Mouse (Mus musculus) neutrophil, adult 5-6 weeks (primary cell): Measurements from ENCODE around the gene Naa10. TPM values are rescaled to one million over a fixed set of nuclear protein-coding genes. Genes with fewer than 3 reads are reported as not detected.

Experiments used
- ATAC-seq: fragments of 151-379, 151-347 bp; 2 replicates; pipeline ENCODE4 v1.8.0; 2017; ENCODE audit warnings: mild to moderate bottlenecking, moderate TSS enrichment; ENCODE audit not compliant: insufficient number of reproducible peaks, poor library complexity, low FRiP score, severe bottlenecking; ENCODE audit errors: extremely low read depth
- total RNA-seq: library from RNA; stranded (forward); fragments of 200-1000 nt; gene quantifications from 2 replicates; pipeline ENCODE4 v1.2.3, GENCODE M21; 2017

Gene Naa10
- total RNA-seq, 1 experiment from 2014 or later, result 46.7 TPM

DNA sequence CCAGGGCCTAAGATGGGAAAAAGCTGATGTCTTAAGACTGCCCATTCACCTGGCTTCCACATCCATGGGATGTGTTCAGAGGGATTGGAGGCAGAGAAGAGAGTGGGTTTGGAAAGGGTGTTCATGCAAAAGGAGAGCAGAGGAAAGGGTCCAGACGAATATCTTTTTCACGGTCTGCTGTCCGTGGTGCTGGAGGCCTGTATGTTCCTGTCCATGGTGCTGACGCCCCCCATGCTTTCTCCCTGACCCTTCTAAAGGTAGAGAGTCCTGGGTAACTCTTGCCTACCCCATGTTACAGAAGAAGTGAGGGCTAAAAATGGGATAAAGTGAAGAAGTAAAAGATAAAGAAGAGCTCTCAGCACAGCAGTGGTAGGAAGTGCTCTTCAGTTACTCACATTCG, 52.4 kb downstream of the Naa10 start:
- ATAC-seq, result no peak

DNA sequence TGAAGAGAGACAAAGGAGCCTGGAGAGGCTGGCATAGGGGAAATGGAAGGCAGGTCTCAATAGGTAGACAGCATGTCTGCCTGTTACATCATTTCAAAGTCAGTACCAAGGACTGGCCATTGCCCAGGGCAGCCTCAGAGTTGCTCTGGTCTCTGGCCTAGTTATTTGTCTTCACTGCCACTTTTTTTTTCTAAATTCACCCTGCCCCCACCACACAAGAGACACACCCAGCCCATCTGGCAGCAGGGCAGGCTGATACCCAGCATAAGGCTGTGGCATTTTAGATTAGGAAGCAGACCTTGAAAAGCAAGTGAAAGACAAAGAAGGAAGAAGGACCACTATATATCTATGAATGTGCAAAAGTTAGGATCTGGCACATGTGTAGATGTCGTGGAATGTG, 53.9 kb downstream of the Naa10 start:
- no peak for ATAC-seq

DNA sequence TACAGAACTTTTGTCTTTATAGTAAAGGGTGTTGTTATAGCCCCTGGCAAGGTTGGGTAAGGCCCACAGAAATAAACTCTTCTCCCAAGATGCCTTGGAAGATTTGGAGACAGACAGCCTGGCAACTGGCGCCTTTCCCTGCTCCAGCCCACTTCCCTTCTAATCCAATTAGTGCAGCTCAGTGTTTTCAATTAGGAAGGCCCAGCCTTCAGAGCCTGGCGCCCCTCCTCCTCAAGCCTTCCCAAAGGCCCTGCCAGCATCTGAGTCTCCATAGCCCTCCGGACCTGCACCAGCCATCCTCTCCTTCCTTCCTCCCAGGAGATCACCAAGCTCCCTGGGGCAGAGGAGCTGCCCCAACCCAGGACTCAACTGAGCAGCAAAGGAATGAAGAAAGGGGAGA, 54.5 kb downstream of the Naa10 start:
- no peak for ATAC-seq

Other genes starting within 250 kb of the Naa10 start
- 0.25 TPM in 1 of 2 replicates, not detected in the other for gene Slc6a8, start 248.8 kb downstream of the Naa10 start, total RNA-seq
- 173 and 191 TPM in 2 replicates for gene Bcap31, start 205.8 kb downstream of the Naa10 start, total RNA-seq
- gene Abcd1, start 205.3 kb downstream of the Naa10 start, total RNA-seq, result 29.6 and 31.7 TPM in 2 replicates
- 0.61 and 1.3 TPM in 2 replicates for gene Plxnb3, start 164.9 kb downstream of the Naa10 start, total RNA-seq
- 117 and 120 TPM in 2 replicates for gene Srpk3, start 147.5 kb downstream of the Naa10 start, total RNA-seq
- 138 and 153 TPM in 2 replicates for gene Idh3g, start 135.0 kb downstream of the Naa10 start, total RNA-seq
- gene Ssr4, start 134.9 kb downstream of the Naa10 start, total RNA-seq, result 73.1 and 84.8 TPM in 2 replicates
- 0.61 and 0.93 TPM in 2 replicates for gene Pdzd4, start 97.0 kb downstream of the Naa10 start, total RNA-seq
- gene Avpr2, start 29.8 kb downstream of the Naa10 start, total RNA-seq, result 2.4 and 2.6 TPM in 2 replicates
- gene L1cam, start 25.8 kb downstream of the Naa10 start, total RNA-seq, result 20.3 and 22.2 TPM in 2 replicates
- 358 and 362 TPM in 2 replicates for gene Arhgap4, start 74 bp downstream of the Naa10 start, total RNA-seq
- gene Renbp, start 8.9 kb upstream of the Naa10 start, total RNA-seq, result 6.5 and 7.0 TPM in 2 replicates
- 41.7 and 41.9 TPM in 2 replicates for gene Hcfc1, start 44.4 kb upstream of the Naa10 start, total RNA-seq
- 78.7 and 79.5 TPM in 2 replicates for gene Irak1, start 102.0 kb upstream of the Naa10 start, total RNA-seq
- gene Opn1mw, start 205.5 kb upstream of the Naa10 start, total RNA-seq, result not detected in 2 replicates
- 27.6 and 28.6 TPM in 2 replicates for gene Mecp2, start 213.4 kb upstream of the Naa10 start, total RNA-seq
- not detected in 2 replicates for gene Tex28, start 245.9 kb upstream of the Naa10 start, total RNA-seq